Mouse (Mus musculus) heart, adult 9 months (tissue): Measurements from ENCODE around the gene Rfpl4b.
"Not testable (repeated sequence)": the region's sequence is repeated elsewhere in the genome, so short reads cannot be mapped to it uniquely, and the experiment has no call there.

Source experiments
- DNase-seq, 2 experiments: peaks; one replicate each; pipeline ENCODE4 v3.0.0; 2022; ENCODE audit warnings: low spot score in 2 of 2

Rfpl4b gene

GRCm38 (mm10) chr10:38821679-38822078 lies at the start of gene Rfpl4b:
Gene Rfpl4b (minus strand): TSS chr10:38821779.
- DNase-seq, result no peak

GRCm38 (mm10) chr10:38855186-38855585 lies 33.6 kb upstream of the Rfpl4b start:
- DNase-seq, result no peak

GRCm38 (mm10) chr10:38850006-38850405 lies 28.4 kb upstream of the Rfpl4b start:
- DNase-seq, result not testable (repeated sequence)

- peak; percentile 12 to 40 for DNase-seq
Measured at GRCm38 (mm10) chr10:38848884-38849499, 27.4 kb upstream of the Rfpl4b start.

GRCm38 (mm10) chr10:38848231-38848630 lies 26.7 kb upstream of the Rfpl4b start:
- DNase-seq, result no peak

GRCm38 (mm10) chr10:38823741-38824140 lies 2.2 kb upstream of the Rfpl4b start:
- DNase-seq, result no peak

- DNase-seq, result peak; percentile 71 to 76
Measured at GRCm38 (mm10) chr10:38806056-38806455, 15.5 kb downstream of the Rfpl4b start.

- DNase-seq, result no peak
Measured at GRCm38 (mm10) chr10:38804047-38804446, 17.5 kb downstream of the Rfpl4b start.

- DNase-seq, result no peak
Measured at GRCm38 (mm10) chr10:38803304-38803703, 18.3 kb downstream of the Rfpl4b start.

GRCm38 (mm10) chr10:38788612-38789011 lies 33.0 kb downstream of the Rfpl4b start:
- DNase-seq, result no peak
